Mouse (Mus musculus): ENCODE measurements around the gene C1ra.
"Not testable (repeated sequence)": the region's sequence is repeated elsewhere in the genome, so short reads cannot be mapped to it uniquely, and the experiment has no call there.

The C1ra gene

GRCm38 (mm10) chr6:124544466-124544865, 32.3 kb downstream of the C1ra start:
- DNase-seq (ENCODE audit: low spot score), result peak; percentile 26

- no peak for DNase-seq (ENCODE audit: low spot score)
Observed at GRCm38 (mm10) chr6:124545425-124545824, 33.2 kb downstream of the C1ra start.

DNA sequence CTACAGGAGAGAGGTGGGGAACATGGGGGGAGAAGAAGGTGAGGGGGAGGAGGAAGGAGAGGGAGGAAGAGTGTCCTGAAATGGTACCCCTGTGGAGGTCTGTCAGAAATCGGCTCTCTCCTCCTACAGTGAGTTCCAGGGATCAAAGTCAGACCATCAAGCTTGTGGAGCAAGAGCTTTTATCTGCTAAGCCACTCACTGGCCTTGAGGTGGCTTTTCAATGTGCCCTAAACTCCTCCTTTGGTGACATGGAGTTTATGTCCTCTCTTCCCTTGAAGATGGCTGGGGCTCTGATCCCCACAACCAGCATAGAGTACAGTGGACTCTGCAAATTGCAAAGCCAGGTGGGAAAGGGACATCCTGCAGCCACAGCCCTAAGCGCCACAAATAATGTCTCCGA, 35.8 kb downstream of the C1ra start:
- not testable (repeated sequence) for DNase-seq (ENCODE audit: low spot score)

- DNase-seq (ENCODE audit: low spot score), result no peak
Observed at GRCm38 (mm10) chr6:124549023-124549550, 36.9 kb downstream of the C1ra start.

DNA sequence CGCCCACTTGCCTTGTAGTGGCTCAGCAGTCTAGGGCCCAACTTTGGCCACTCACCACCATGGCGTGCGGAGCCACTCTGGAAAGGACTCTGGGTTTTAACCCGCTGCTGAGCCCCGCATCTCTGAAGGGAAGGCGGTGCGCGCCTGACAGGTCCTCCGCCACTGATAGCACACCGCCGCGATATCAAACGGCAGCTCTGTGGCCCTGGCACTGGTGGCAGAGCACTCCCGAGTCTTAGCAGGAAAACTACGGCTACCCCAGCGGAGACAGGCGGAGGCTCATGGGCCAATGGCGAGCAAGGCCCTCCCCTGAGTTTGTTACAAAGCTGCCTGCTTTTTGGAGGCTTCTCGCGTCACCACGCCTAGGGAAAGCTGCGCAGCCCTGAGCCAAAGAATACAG, 40.6 kb downstream of the C1ra start:
- DNase-seq (ENCODE audit: low spot score), result no peak

- not testable (repeated sequence) for DNase-seq (ENCODE audit: low spot score)
Observed at GRCm38 (mm10) chr6:124555956-124556355, 43.8 kb downstream of the C1ra start.

- not testable (repeated sequence) for DNase-seq (ENCODE audit: low spot score)
Observed at GRCm38 (mm10) chr6:124561156-124561555, 49.0 kb downstream of the C1ra start.

- not testable (repeated sequence) for DNase-seq (ENCODE audit: low spot score)
Observed at GRCm38 (mm10) chr6:124561611-124562010, 49.4 kb downstream of the C1ra start.

GRCm38 (mm10) chr6:124570026-124570425, 57.8 kb downstream of the C1ra start, which contains the start of gene C1rb:
C1rb (plus strand) TSS chr6:124570294.
- peak; percentile 53 for DNase-seq (ENCODE audit: low spot score)
